Mouse (Mus musculus): Measurements from ENCODE around the gene Rtn4ip1. TPM values are rescaled to one million over a fixed set of nuclear protein-coding genes. Genes with fewer than 3 reads are reported as not detected.
"Not testable (repeated sequence)": the region's sequence is repeated elsewhere in the genome, so short reads cannot be mapped to it uniquely, and the experiment has no call there.

Rtn4ip1 gene
- polyA plus RNA-seq, 1 experiment from 2014 or later: 15.8 TPM

DNA sequence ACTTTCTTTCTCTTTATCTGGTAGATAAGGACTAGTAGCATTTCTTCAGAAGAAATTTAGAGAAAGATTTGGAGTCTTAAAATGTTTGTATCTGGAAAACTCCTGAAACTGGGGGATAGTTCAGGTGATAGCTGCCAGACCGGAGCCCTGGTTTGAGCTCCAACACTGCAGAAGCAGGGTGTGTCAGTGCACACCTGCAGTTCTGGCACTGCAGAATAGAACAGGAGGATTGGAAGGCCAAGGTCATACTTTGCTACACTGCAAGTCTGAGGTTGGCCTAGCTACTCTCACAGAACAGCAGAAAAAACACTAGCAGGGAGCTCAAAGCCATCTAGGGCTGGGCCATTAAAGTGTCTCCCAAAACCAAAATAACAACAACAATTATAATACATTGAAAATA lies 3.0 kb downstream of the Rtn4ip1 start:
- 100% methylated on average over 1 of the region's 1 CpGs for WGBS
- H3K27ac ChIP-seq (replicated peaks): no peak overlapping the region
- no peaks in the 10 kb centered on the region for H3K9me3 ChIP-seq
- H3K4me3 ChIP-seq: no peak overlapping the region
- no peaks in the 10 kb centered on the region for H3K36me3 ChIP-seq
- ATAC-seq (ENCODE audit: low FRiP score, low read depth): no peak
- peaks cover 17% of the 10 kb centered on the region for H3K4me1 ChIP-seq (replicated peaks)
- H3K27me3 ChIP-seq: no peaks in the 10 kb centered on the region
- no peak overlapping the region for H3K9ac ChIP-seq
- H3K4me2 ChIP-seq: no peak overlapping the region

DNA sequence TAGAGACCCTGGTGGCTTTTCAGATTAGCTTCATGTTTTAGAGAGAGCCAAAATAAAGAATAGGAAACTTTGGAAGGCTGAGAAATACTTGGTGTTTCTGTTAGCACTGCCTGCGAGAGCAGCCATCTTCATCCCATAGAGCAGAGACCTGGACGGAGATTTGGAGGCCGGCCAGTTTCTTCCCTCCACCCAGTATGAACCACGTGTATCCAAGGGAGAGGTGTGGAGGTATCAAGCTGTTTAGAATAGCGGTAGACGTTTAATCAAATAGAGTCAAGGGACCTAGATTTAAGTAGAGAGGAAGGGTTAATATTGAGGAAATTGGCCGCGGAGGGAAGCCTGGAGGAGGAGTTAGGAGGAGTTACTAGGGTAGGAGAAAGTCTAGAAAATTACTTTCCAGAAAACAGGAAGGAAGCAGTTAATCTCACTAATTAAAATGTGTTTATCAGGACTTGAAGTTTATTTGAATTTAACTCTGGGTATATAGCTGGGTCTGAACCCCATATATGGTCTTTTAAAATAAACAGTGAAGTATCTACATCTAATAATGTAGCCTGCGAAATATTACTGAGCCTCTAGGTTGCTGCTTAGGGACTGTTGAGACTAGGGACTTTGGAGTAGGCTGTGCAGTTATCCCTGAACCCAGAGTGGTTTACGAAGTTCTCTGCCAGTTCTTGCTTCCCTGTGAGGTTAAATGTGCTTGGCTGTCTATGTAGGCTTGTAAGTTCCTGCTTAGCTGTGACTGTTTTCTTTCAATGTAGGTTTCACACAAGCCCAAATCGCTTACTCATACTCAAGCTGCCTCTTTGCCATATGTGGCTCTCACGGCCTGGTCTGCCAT lies 8.6 kb downstream of the Rtn4ip1 start:
- Histone ChIP-seq H3K4me3 (no peak overlapping the region), H3K4me1 (replicated peaks) (no peaks in the 10 kb centered on the region), H3K27me3 (no peaks in the 10 kb centered on the region), H3K9me3 (no peaks in the 10 kb centered on the region), H3K4me2 (no peak overlapping the region), H3K9ac (no peak overlapping the region), H3K27ac (replicated peaks) (no peak overlapping the region), H3K36me3 (no peaks in the 10 kb centered on the region)
- WGBS: 89% methylated on average over 12 of the region's 12 CpGs
- no peak for ATAC-seq (ENCODE audit: low FRiP score, low read depth)

DNA sequence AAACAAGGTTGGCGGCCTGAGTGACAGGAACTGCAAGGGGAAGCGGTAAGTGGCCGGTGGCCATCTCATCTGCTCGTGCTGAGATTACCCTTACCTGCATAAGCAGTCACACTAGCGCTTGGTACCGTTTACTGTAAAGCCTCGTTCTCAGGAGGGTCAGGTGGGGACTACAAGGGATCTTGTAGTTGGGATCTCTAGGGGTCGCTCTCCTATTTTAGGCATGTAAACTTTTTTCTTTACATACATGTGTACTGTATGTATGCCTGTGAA lies 9.2 kb downstream of the Rtn4ip1 start:
- WGBS: 94% methylated on average over 8 of the region's 8 CpGs
- no peak overlapping the region for H3K4me3 ChIP-seq
- no peaks in the 10 kb centered on the region for H3K36me3 ChIP-seq
- H3K9ac ChIP-seq: no peak overlapping the region
- no peaks in the 10 kb centered on the region for H3K27me3 ChIP-seq
- H3K9me3 ChIP-seq: no peaks in the 10 kb centered on the region
- H3K4me2 ChIP-seq: no peak overlapping the region
- no peaks in the 10 kb centered on the region for H3K4me1 ChIP-seq (replicated peaks)
- no peak overlapping the region for H3K27ac ChIP-seq (replicated peaks)
- ATAC-seq (ENCODE audit: low FRiP score, low read depth): no peak

DNA sequence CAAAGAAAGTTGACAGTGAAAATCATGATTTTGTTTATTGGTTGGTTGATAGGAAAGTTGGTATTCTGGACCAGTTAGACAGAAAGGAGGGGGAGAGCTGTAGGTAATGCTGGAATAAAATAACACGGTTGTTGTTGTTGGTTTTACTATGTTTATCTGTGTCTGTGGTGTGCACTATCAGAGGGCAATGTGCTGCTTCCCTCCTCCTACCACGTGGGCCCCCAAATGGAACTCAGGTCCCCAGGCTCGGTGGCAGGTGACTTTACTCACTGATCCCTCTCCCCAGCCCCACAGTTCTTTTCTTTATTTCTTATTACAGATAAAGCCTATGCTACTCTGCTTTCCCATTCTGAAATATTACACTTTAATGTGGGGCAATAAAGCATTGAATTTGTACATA lies 10.6 kb downstream of the Rtn4ip1 start:
- Histone ChIP-seq H3K9ac (no peak overlapping the region), H3K4me2 (no peak overlapping the region), H3K27ac (replicated peaks) (no peak overlapping the region), H3K36me3 (no peaks in the 10 kb centered on the region), H3K27me3 (no peaks in the 10 kb centered on the region), H3K4me3 (no peak overlapping the region), H3K4me1 (replicated peaks) (no peaks in the 10 kb centered on the region), H3K9me3 (no peaks in the 10 kb centered on the region)
- 75% methylated on average over 3 of the region's 3 CpGs for WGBS
- no peak for ATAC-seq (ENCODE audit: low FRiP score, low read depth)

DNA sequence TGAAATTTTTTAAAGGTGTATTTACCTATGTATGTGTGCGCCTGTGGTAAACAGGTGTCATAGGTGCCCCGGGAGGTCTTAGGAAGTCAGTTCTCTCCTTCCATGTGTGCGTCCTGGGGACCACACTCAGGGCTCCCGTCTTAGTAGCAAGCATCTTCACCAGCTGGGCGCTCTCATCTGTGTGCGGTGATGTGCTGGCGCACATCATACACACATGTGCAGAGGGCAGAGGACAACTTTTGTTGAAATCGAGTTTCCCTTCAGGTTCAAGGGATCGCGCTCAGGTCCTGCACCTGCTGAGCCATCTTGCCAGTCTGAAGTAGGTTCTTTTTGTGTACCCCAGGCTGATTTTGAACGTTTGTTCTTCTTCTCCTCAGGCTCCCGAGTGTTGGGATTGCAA lies 14.6 kb downstream of the Rtn4ip1 start:
- ATAC-seq (ENCODE audit: low FRiP score, low read depth): no peak
- Histone ChIP-seq H3K36me3 (no peaks in the 10 kb centered on the region), H3K4me3 (no peak overlapping the region), H3K9ac (no peak overlapping the region), H3K27me3 (no peaks in the 10 kb centered on the region), H3K27ac (replicated peaks) (no peak overlapping the region), H3K9me3 (no peaks in the 10 kb centered on the region), H3K4me1 (replicated peaks) (no peaks in the 10 kb centered on the region), H3K4me2 (no peak overlapping the region)
- 81% methylated on average over 12 of the region's 12 CpGs for WGBS

DNA sequence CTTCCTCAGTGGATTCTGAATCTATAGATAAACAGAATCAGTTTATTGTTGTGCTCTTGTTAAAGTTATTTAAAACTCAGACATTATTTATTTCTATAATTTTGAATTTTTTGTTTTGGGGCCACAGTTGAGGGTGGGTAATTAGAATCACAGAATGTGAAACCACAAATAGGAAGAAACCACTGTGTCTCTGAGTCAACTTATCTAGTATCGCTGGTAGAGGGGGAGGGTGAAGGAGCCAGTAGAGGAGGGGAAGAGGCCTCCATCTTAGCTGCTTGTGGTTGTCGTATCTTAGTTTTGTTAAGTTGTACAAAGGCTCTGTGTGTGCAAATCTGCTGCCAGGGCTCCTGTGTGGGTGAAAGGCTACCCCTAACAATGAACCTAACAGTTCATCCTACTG lies 15.1 kb downstream of the Rtn4ip1 start:
- ATAC-seq (ENCODE audit: low FRiP score, low read depth): no peak
- 79% methylated on average over 2 of the region's 2 CpGs for WGBS

DNA sequence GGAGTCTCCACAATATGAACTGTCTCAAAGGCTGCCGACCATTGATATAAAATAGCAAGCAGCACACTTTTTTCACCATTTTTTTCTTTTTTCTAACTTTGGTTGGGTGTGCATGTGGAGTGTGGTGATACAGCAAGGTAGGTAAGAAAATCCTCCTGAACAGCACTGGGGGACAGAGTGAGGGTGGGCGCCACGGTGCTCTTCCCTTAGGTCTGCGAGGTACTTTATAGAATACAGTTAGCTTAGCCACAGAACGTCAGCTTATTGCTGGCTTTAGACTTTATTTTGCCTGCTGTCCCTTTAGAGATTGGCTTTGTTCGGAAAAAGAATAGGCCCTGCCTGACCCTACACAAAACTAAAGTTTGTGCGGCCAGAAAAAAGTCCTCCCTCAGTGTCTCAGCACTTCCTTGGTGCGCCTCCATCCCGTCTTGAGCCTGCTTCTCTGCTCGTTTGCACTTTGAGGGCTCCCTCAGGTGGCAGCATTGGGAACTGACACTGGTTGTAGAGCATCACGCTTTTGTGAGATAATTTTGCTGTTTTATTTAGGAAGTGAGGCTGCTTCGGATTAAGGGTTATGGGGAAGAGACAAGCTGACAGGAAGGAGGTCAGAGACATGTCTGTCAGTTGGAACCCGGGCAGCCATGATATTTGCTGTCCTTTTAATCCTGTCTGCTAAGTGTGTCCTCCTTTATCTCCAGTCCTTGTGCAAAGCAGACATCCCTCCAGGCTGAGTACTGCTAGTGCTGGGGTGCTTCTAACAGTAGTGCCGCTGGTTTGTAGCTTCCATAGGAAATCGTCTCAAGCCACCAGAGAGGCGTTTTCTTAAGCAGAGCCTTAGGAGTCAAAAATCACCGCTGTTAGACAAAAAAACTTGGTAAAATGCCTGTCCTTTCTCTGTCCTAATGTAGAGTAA lies 17.3 kb downstream of the Rtn4ip1 start:
- no peak overlapping the region for H3K4me2 ChIP-seq
- no peaks in the 10 kb centered on the region for H3K9me3 ChIP-seq
- 43% methylated on average over 17 of the region's 17 CpGs for WGBS
- H3K36me3 ChIP-seq: peaks cover 8% of the 10 kb centered on the region; the same call in 1 of the 2 replicates
- ATAC-seq (ENCODE audit: low FRiP score, low read depth): peak; percentile 71
- H3K27me3 ChIP-seq: no peaks in the 10 kb centered on the region
- H3K27ac ChIP-seq (replicated peaks): no peak overlapping the region
- H3K4me3 ChIP-seq: no peak overlapping the region
- no peaks in the 10 kb centered on the region for H3K4me1 ChIP-seq (replicated peaks)
- no peak overlapping the region for H3K9ac ChIP-seq

More for the DNA sequence above, 15.1 kb downstream of the Rtn4ip1 start:
- Histone ChIP-seq H3K4me3 (no peak overlapping the region), H3K36me3 (no peaks in the 10 kb centered on the region; the same call in 1 of the 2 replicates), H3K27ac (replicated peaks) (no peak overlapping the region), H3K4me2 (no peak overlapping the region), H3K27me3 (no peaks in the 10 kb centered on the region), H3K9me3 (no peaks in the 10 kb centered on the region), H3K4me1 (replicated peaks) (no peaks in the 10 kb centered on the region), H3K9ac (no peak overlapping the region)

DNA sequence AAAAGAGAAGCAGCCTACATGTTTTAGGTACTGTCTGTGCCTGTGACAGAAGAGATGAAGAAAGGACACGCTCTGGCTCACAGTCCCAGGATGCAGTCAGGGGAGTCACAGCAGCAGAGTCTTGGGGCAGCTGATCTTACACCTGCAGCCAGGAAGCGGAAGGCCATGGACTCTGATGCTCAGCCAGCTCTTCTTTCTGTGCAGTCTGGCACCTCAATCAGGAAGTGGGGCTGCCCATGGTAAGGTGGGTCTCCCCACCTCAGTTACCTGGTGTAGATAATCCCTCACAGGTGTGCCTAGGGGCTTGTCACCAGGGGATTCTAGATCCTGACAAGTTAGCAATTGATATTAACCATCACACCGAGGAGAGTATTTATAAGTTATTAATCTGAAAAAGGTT lies 21.5 kb downstream of the Rtn4ip1 start:
- Histone ChIP-seq H3K9me3 (no peaks in the 10 kb centered on the region), H3K4me3 (no peak overlapping the region), H3K27me3 (no peaks in the 10 kb centered on the region), H3K4me2 (no peak overlapping the region), H3K27ac (replicated peaks) (no peak overlapping the region), H3K4me1 (replicated peaks) (no peaks in the 10 kb centered on the region), H3K9ac (no peak overlapping the region), H3K36me3 (peaks cover 8% of the 10 kb centered on the region; the same call in 1 of the 2 replicates)
- WGBS: 89% methylated on average over 3 of the region's 3 CpGs
- ATAC-seq (ENCODE audit: low FRiP score, low read depth): no peak

DNA sequence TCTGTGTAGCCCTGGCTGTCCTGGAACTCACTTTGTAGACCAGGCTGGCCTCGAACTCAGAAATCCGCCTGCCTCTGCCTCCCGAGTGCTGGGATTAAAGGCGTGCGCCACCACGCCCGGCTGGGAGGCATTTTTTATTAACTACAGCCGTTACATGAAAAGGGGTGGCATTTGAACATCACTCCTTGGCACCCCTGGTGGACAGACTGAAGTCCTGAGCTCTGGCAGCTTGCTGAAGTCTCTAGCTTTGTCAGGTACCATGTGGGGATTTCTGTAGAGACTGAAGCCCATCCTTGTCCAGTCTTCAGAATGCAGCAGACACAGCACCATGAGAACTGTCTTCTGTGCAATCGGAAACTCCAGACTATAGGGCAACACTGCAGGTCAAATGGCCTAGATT lies 24.2 kb downstream of the Rtn4ip1 start:
- not testable (repeated sequence) for ATAC-seq (ENCODE audit: low FRiP score, low read depth); H3K9ac ChIP-seq; H3K9me3 ChIP-seq; H3K27ac ChIP-seq (replicated peaks); H3K36me3 ChIP-seq; H3K27me3 ChIP-seq; H3K4me2 ChIP-seq; H3K4me1 ChIP-seq (replicated peaks); H3K4me3 ChIP-seq
- 89% methylated on average over 9 of the region's 9 CpGs for WGBS

DNA sequence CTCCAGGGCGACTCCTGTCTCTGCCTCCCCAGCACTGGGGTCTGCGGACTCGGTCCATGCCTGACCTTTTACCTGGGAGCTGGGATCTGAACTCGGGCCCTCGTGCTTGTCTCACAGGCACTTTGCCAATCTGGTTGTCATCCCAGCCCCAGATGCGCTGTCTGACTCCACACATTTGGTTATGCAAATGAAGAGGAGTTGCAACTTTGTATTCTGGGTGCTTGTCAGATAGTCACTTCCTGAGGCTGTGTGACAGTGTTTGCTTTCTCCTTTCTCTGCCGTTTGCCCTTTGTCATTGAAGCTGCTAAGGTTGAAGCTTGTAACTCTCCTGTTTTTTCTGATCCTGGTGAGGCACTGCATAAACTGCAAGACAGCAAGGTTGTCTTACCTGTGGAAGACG lies 26.1 kb downstream of the Rtn4ip1 start:
- Histone ChIP-seq H3K4me2 (no peak overlapping the region), H3K4me3 (no peak overlapping the region), H3K4me1 (replicated peaks) (no peaks in the 10 kb centered on the region), H3K27ac (replicated peaks) (no peak overlapping the region), H3K9ac (no peak overlapping the region), H3K36me3 (0 out of 2 replicates have a peak, but pooled peaks cover 6% of the 10 kb centered on the region), H3K27me3 (no peaks in the 10 kb centered on the region), H3K9me3 (no peaks in the 10 kb centered on the region)
- no peak for ATAC-seq (ENCODE audit: low FRiP score, low read depth)
- WGBS: 81% methylated on average over 8 of the region's 8 CpGs

DNA sequence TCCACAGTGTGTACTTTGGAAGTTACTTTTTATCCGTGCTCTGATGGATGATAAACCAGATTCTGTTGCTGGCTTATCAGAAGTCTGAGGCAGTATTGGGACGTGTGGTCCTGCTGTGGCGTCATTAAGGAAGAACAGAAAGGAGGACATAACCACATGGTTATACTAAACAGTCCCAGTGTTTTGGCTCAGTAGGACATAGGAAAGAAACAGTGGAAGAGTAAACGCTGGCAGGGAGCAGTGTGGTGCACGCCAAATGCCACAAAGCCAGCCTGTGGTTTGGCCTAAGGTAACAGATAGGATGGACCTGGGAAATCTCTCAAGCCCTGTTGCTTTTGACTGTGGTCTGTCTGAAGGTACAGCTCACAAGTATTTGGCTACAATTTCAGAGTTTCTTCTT lies 27.0 kb downstream of the Rtn4ip1 start:
- H3K27ac ChIP-seq (replicated peaks): no peak overlapping the region
- no peak overlapping the region for H3K9ac ChIP-seq
- no peaks in the 10 kb centered on the region for H3K4me1 ChIP-seq (replicated peaks)
- WGBS: 69% methylated on average over 5 of the region's 5 CpGs
- H3K36me3 ChIP-seq: no peaks in the 10 kb centered on the region
- H3K27me3 ChIP-seq: no peaks in the 10 kb centered on the region
- H3K9me3 ChIP-seq: no peaks in the 10 kb centered on the region
- no peak overlapping the region for H3K4me3 ChIP-seq
- H3K4me2 ChIP-seq: no peak overlapping the region
- no peak for ATAC-seq (ENCODE audit: low FRiP score, low read depth)

DNA sequence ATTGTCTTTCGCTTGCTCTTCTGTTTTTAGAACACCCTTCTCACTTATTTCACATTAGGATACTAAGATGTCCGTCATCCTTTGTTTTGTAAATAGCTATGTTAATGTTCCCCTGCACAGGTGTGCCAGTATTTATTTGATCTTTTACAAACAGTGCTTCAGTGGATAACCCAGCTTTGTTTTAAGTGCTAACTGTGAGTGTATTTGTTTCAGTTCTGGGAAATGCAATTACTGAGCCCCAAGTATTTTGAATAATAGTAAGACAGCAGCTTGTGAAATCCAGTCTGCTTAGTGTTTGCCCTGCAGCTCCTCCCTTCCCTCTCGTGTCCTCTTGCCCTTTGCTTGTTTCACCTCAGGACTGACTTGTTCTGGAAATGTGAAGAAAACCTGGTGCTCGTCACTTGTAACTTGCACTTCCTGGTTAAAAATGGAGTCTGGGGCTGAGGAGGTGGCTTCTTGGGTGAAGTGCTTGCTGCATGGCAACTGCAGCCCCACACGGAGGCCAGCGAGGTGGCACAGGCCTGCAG lies 37.6 kb downstream of the Rtn4ip1 start:
- Histone ChIP-seq H3K4me3 (no peak overlapping the region), H3K9me3 (no peaks in the 10 kb centered on the region), H3K4me2 (no peak overlapping the region), H3K27ac (replicated peaks) (no peak overlapping the region), H3K4me1 (replicated peaks) (peaks cover 1% of the 10 kb centered on the region; the same call in 1 of the 2 replicates), H3K9ac (no peak overlapping the region), H3K27me3 (no peaks in the 10 kb centered on the region), H3K36me3 (no peaks in the 10 kb centered on the region)
- 82% methylated on average over 6 of the region's 6 CpGs for WGBS
- ATAC-seq (ENCODE audit: low FRiP score, low read depth): no peak
